Mouse (Mus musculus) c-Kit-negative CD71-positive TER-119-positive erythroid progenitor cells, embryonic 14.5 days (primary cell): Measurements from ENCODE around the gene Ssbp2.

Source experiments
- DNase-seq: peaks from one replicate; pipeline ENCODE4 v3.0.0-alpha.2; 2013; ENCODE audit warnings: low read depth, low spot score

Gene Ssbp2

GRCm38 (mm10) chr13:91461711-91462351 is 1.7 kb downstream of the Ssbp2 start:
- no peak for DNase-seq

- no peak for DNase-seq
Measured at GRCm38 (mm10) chr13:91462395-91462794, 2.3 kb downstream of the Ssbp2 start.

GRCm38 (mm10) chr13:91462893-91463481 is 2.9 kb downstream of the Ssbp2 start:
- no peak for DNase-seq

- no peak for DNase-seq
Measured at GRCm38 (mm10) chr13:91465002-91465715, 5.1 kb downstream of the Ssbp2 start.

- no peak for DNase-seq
Measured at GRCm38 (mm10) chr13:91471566-91471965, 11.5 kb downstream of the Ssbp2 start.

GRCm38 (mm10) chr13:91471980-91472379 is 11.9 kb downstream of the Ssbp2 start:
- no peak for DNase-seq

- no peak for DNase-seq
Measured at GRCm38 (mm10) chr13:91473527-91473926, 13.4 kb downstream of the Ssbp2 start.

GRCm38 (mm10) chr13:91474027-91474426 is 13.9 kb downstream of the Ssbp2 start:
- DNase-seq, result no peak

- DNase-seq, result no peak
Measured at GRCm38 (mm10) chr13:91475888-91476287, 15.8 kb downstream of the Ssbp2 start.

- no peak for DNase-seq
Measured at GRCm38 (mm10) chr13:91476596-91477100, 16.6 kb downstream of the Ssbp2 start.

GRCm38 (mm10) chr13:91478011-91478410 is 17.9 kb downstream of the Ssbp2 start:
- DNase-seq, result no peak

- DNase-seq, result no peak
Measured at GRCm38 (mm10) chr13:91484303-91484702, 24.2 kb downstream of the Ssbp2 start.

GRCm38 (mm10) chr13:91492133-91492532 is 32.0 kb downstream of the Ssbp2 start:
- no peak for DNase-seq

- DNase-seq, result no peak
Measured at GRCm38 (mm10) chr13:91497055-91497454, 37.0 kb downstream of the Ssbp2 start.

GRCm38 (mm10) chr13:91501735-91502134 is 41.7 kb downstream of the Ssbp2 start:
- DNase-seq, result no peak

GRCm38 (mm10) chr13:91502642-91503373 is 42.7 kb downstream of the Ssbp2 start:
- no peak for DNase-seq

GRCm38 (mm10) chr13:91508991-91509390 is 48.9 kb downstream of the Ssbp2 start:
- no peak for DNase-seq

- DNase-seq, result no peak
Measured at GRCm38 (mm10) chr13:91509467-91509866, 49.4 kb downstream of the Ssbp2 start.

GRCm38 (mm10) chr13:91514979-91515378 is 54.9 kb downstream of the Ssbp2 start:
- DNase-seq, result no peak

GRCm38 (mm10) chr13:91520073-91520750 is 60.1 kb downstream of the Ssbp2 start:
- no peak for DNase-seq

- DNase-seq, result no peak
Measured at GRCm38 (mm10) chr13:91520968-91521367, 60.9 kb downstream of the Ssbp2 start.
